ENCODE assay signal across 26 mouse cellular contexts in the genomic region with DNA sequence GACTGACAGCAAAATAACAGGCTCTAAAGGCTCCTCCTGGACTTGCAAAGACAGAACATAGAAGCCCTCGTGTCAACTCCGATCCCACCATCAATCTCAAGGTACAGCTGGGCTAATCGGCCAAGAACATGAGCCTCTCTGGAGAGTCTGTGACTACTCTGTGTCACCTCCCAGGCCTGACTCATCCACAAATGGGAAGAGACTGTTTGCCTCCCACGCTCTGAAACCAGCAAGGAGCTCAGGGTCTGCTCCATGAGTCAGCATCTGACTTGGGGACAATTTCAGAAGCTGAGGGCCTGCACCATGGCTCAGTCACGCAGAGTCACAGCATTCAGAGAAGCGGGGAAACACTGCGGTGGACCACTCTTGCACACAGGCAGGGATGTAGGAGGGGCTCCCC.
A peak's percentile ranks its signal among the peaks of the same experiment; 100 is the strongest.
DNase-seq lines count a peak whose midpoint lies in the region; ATAC-seq and TF ChIP-seq lines count a peak whose summit lies in the region.
"Had no signal": no experiment of that assay in that cellular context is flagged by ENCODE, and none has a peak within 500 bp of the region (broad histone marks: within the 10 kb centered on the region; RNA-seq: fewer than 3 reads in every experiment).

No protein-coding gene starts in this region.

- H3K27ac ChIP-seq in lung, embryonic 14.5 days (ENCODE audit: low read depth) = no peak overlapping the region
- H3K27ac ChIP-seq: embryonic facial prominence, embryonic 10.5 days; forebrain, embryonic 13.5 days; gastrocnemius, adult 2 months; hindbrain, embryonic 13.5 days; layer of hippocampus, adult 2 months; neural tube, embryonic 12.5 days; stomach, postnatal 0 days had no signal

- no peak overlapping the region for H3K4me3 ChIP-seq in lung, embryonic 14.5 days (ENCODE audit: low read depth, low read length)
- H3K4me3 ChIP-seq: embryonic facial prominence, embryonic 10.5 days; forebrain, embryonic 13.5 days; gastrocnemius, adult 2 months; hindbrain, embryonic 13.5 days; layer of hippocampus, adult 2 months; neural tube, embryonic 12.5 days had no signal

- peaks cover 7% of the 10 kb centered on the region; the same call in 1 of the 2 replicates for H3K4me1 ChIP-seq in lung, embryonic 14.5 days (ENCODE audit: insufficient read depth)
- H3K4me1 ChIP-seq: forebrain, embryonic 13.5 days; hindbrain, embryonic 13.5 days; neural tube, embryonic 12.5 days had no signal

- ATAC-seq in frontal cortex, adult (ENCODE audit: low TSS enrichment) = peak; percentile 89
- ATAC-seq in lung, embryonic 14.5 days (ENCODE audit: insufficient read depth) = no peak
- ATAC-seq: activated CD4-positive, CD25-positive, alpha-beta regulatory T cell, adult 4 months; forebrain, embryonic 13.5 days; inflammation-experienced regulatory T-cells, adult 6 months; liver, postnatal 0 days had no signal

- DNase-seq in frontal cortex, postnatal 14 days (ENCODE audit: low spot score in 2 of 2) = no peak
- peak; percentile 23 for DNase-seq in lung, embryonic 14.5 days
- no peak for DNase-seq in lung, postnatal 14 days
- DNase-seq in adrenal gland, adult 18-20 months (ENCODE audit: low spot score in 2 of 2) = peak; percentile 10 to 28
- DNase-seq in brain, adult 2 months (ENCODE audit: low read depth, low spot score) = peak; percentile 88
- DNase-seq in thymus, postnatal 36 days = no peak
- DNase-seq in layer of hippocampus, adult 11-12 months (ENCODE audit: low spot score) = no peak
- DNase-seq: cerebellum, adult 18-20 months; cerebellum, postnatal 25 days; gastrocnemius, adult 2 months; kidney, adult 2 months; kidney, postnatal 10 days; liver; liver, postnatal 0 days had no signal

- TF ChIP-seq CTCF in lung, embryonic 14.5 days (IDR thresholded peaks at IDR 0.05; ENCODE audit: low read depth) = no peak

- no peaks in the 10 kb centered on the region for H3K27me3 ChIP-seq in lung, embryonic 14.5 days (ENCODE audit: insufficient read depth, low read length)
- H3K27me3 ChIP-seq: forebrain, embryonic 13.5 days; hindbrain, embryonic 13.5 days; neural tube, embryonic 12.5 days had no signal

- no peak overlapping the region for H3K4me2 ChIP-seq in lung, embryonic 14.5 days
- H3K4me2 ChIP-seq: forebrain, embryonic 13.5 days; heart, embryonic 11.5 days; hindbrain, embryonic 13.5 days; midbrain, embryonic 11.5 days; neural tube, embryonic 12.5 days had no signal

- H3K9ac ChIP-seq in lung, embryonic 14.5 days = no peak overlapping the region
- H3K9ac ChIP-seq: forebrain, embryonic 13.5 days; hindbrain, embryonic 13.5 days; liver, postnatal 0 days; neural tube, embryonic 12.5 days had no signal

- H3K36me3 ChIP-seq in lung, embryonic 14.5 days (ENCODE audit: insufficient read depth) = no peaks in the 10 kb centered on the region
- H3K36me3 ChIP-seq: embryonic facial prominence, embryonic 10.5 days; G1E; hindbrain, embryonic 13.5 days; neural tube, embryonic 12.5 days had no signal

- H3K9me3 ChIP-seq in lung, embryonic 14.5 days (ENCODE audit: low read depth, low read length) = no peaks in the 10 kb centered on the region
- H3K9me3 ChIP-seq: embryonic facial prominence, embryonic 10.5 days; forebrain, embryonic 13.5 days; hindbrain, embryonic 13.5 days; neural tube, embryonic 12.5 days had no signal

- WGBS in lung, embryonic 14.5 days = 65% methylated on average over 7 of the region's 7 CpGs

Comparison
In these comparisons a context has a peak if more than half of its experiments do, and no peak if none do; other contexts are left out.
1. DNase-seq: peak in lung, embryonic 14.5 days (single experiment), adrenal gland, adult 18-20 months (2 of 2) and brain, adult 2 months (single experiment); none in frontal cortex, postnatal 14 days (0 of 2), lung, postnatal 14 days (single experiment), thymus, postnatal 36 days (0 of 2) and layer of hippocampus, adult 11-12 months (single experiment).